Mouse (Mus musculus) inflammation-experienced regulatory T-cells, adult 16 weeks (primary cell): ENCODE measurements around the gene Lat. TPM values are rescaled to one million over a fixed set of nuclear protein-coding genes. Genes with fewer than 3 reads are reported as not detected.

Experiments used
- polyA plus RNA-seq: library from polyadenylated mRNA; unstranded; fragments of 100-300 nt; shearing (Covaris generic); gene quantifications from one replicate; pipeline ENCODE4 v1.2.1, GENCODE M21; 2017

Gene Lat
- polyA plus RNA-seq: 827 TPM

GRCm38 (mm10) chr7:126369393-126369792 is at the start of gene Lat:
Gene Lat (minus strand): TSS chr7:126369570.

GRCm38 (mm10) chr7:126414725-126415124 is 45.4 kb upstream of the Lat start, which contains the start of gene Cd19:
Gene Cd19 (minus strand): TSS chr7:126414889.

DNA sequence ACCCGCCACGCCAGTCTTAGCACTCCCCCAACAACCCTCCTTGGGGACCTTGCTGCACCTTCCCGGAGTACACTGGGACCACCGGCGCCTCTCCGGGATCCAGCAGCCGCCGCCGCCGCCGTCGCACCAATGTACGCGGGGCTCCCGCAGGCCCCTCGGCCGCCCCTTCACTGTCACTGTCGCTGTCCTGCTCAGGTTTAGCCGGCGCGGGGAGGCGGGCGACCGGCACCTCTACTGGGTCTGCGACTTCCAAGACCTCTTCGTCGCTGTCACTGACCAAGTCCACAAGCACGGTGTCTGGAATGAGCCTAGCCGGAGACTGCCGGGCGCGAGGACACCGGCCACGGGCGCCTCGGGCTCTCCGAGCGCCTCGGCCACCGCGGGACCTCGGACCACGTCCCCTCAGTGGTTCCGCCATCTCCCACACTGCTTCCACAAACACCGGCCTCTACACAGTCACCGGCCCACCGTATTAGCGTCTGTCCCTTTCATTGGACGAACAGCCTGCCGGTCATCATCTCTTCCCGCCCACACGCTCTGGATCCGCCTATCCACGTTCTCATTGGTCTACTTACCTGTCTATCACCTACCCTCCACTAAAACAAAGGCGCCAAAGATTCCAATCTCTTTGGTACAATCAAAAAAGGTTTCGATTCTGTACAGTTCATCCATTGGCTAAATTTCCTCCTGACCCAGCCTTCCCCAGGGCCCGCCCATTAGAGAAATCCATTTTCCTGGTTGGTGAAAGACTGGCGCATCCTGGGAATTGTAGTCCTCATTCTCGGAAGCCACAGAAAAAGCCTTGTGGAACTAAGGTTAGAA is 27.1 kb upstream of the Lat start, which contains the start of gene Nfatc2ip:
Nfatc2ip (minus strand) TSS at position 440 of the 822 bp plus-strand sequence.

DNA sequence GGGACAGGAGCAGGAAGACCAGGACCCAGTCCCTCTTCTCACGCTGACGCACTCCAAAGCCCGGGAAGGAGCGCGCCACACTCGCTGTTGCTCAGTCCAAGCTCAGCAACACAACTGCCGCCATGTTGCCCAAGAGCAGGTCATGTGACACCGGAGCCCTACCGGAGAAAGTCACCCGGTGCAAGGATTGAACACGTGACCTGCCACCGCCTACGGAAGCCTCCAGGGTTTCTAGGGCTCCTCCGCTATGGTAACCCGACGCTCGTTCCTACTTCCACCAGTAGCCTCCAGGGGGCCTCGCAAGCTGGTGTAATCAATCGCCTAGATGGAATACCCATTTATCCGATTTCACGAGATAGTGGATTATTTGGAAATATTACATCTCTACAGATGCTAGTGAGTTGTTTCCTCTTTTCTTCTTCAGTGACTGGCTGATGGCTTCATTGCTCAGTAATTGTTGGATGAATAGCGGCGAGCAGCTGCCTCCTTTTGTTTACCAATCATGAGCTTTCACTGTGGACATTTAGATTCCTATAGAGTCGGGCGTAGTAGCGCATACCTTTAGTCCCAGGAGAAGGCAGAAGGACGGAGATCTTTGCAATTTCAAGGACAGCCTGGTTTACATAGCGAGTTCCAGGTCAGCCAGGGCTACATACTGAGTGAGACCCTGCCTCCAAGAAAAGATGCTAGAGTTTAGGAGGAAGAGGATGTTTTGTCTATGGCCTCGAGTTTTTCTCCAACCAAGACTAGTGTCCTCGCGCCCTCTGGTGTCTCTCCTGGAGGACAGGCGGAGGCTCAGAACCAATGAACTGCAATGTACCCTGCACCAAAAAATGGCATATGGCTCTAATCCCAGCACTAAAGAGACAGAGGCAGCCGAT is 8.1 kb upstream of the Lat start, which contains the start of gene Spns1:
Spns1 (minus strand) TSS at position 173 of the 881 bp plus-strand sequence.

Other genes starting within 250 kb of the Lat start
- gene Xpo6, start 169.1 kb downstream of the Lat start, polyA plus RNA-seq: 69.7 TPM
- 3.7 TPM for gene Sbk1, start 97.0 kb downstream of the Lat start, polyA plus RNA-seq
- 90.3 TPM for gene Spns1, start 7.9 kb upstream of the Lat start, polyA plus RNA-seq
- 4.8 TPM for gene Nfatc2ip, start 27.2 kb upstream of the Lat start, polyA plus RNA-seq
- gene Cd19, start 45.3 kb upstream of the Lat start, polyA plus RNA-seq: 5.3 TPM
- 70.8 TPM for gene Rabep2, start 59.2 kb upstream of the Lat start, polyA plus RNA-seq
- gene Atp2a1, start 93.5 kb upstream of the Lat start, polyA plus RNA-seq: 0.24 TPM
- gene Sh2b1, start 105.9 kb upstream of the Lat start, polyA plus RNA-seq: 43.4 TPM
- gene Tufm, start 117.8 kb upstream of the Lat start, polyA plus RNA-seq: 130 TPM
- gene Atxn2l, start 133.9 kb upstream of the Lat start, polyA plus RNA-seq: 36.5 TPM
- 223 TPM for gene Eif3c, start 196.8 kb upstream of the Lat start, polyA plus RNA-seq
- gene Apobr, start 215.4 kb upstream of the Lat start, polyA plus RNA-seq: 3.6 TPM
- 123 TPM for gene Cln3, start 216.2 kb upstream of the Lat start, polyA plus RNA-seq
- not detected for gene Il27, start 225.4 kb upstream of the Lat start, polyA plus RNA-seq